Mouse (Mus musculus): Measurements from ENCODE around the gene Lsm7.

- TF ChIP-seq CTCF (IDR thresholded peaks at IDR 0.05; ENCODE audit: low read depth, low read length), result no peak
- no peak for TF ChIP-seq POLR2A (IDR thresholded peaks at IDR 0.05; ENCODE audit: insufficient read depth, low read length)
These were observed 48.3 kb upstream of the Lsm7 start for GRCm38 (mm10) chr10:80903282-80903681.

All from ES-Bruce4 (cell line).